Mouse (Mus musculus) limb, embryonic 11.5 days (tissue): ENCODE measurements around the gene D17H6S53E. TPM values are rescaled to one million over a fixed set of nuclear protein-coding genes. Genes with fewer than 3 reads are reported as not detected.
A peak's percentile ranks its signal among the peaks of the same experiment; 100 is the strongest.

Experiments
- ATAC-seq: fragments of 200-750 bp; cut with Nextera tagmentation; 2 replicates; pipeline ENCODE4 v1.8.0; 2017; ENCODE audit warnings: low read depth; ENCODE audit not compliant: insufficient number of reproducible peaks, low FRiP score, low TSS enrichment
- DNase-seq: peaks from one replicate; pipeline ENCODE4 v3.0.0-alpha.2; 2015; ENCODE audit warnings: low spot score
- H3K27ac ChIP-seq: fragments of 300-500 bp; sonication (generic); replicated peaks from 2 replicates; pipeline ENCODE4 v1.5.1; 2014; ENCODE audit warnings: low read depth, mild to moderate bottlenecking, low read length
- H3K27me3 ChIP-seq: fragments of 300-500 bp; sonication (generic); 2 replicates; pipeline ENCODE4 v1.6.1; 2014; ENCODE audit warnings: mild to moderate bottlenecking, low read length, mixed read lengths; ENCODE audit not compliant: control insufficient read depth, insufficient read depth
- H3K36me3 ChIP-seq: fragments of 300-500 bp; sonication (generic); 2 replicates; pipeline ENCODE4 v1.6.1; 2014; ENCODE audit warnings: mild to moderate bottlenecking, low read length, moderate library complexity, mixed read lengths; ENCODE audit not compliant: control insufficient read depth, insufficient read depth
- H3K4me1 ChIP-seq: fragments of 300-500 bp; sonication (generic); 2 replicates; pipeline ENCODE4 v1.6.1; 2014; ENCODE audit warnings: low read length, mixed read lengths; ENCODE audit not compliant: control insufficient read depth, insufficient read depth
- H3K4me2 ChIP-seq: fragments of 300-500 bp; sonication (generic); 2 replicates; pipeline ENCODE4 v1.6.1; 2014; ENCODE audit warnings: low read depth, mild to moderate bottlenecking, moderate library complexity; ENCODE audit not compliant: severe bottlenecking
- H3K4me3 ChIP-seq: fragments of 300-500 bp; sonication (generic); 2 replicates; pipeline ENCODE4 v1.5.1; 2014; ENCODE audit warnings: low read depth, low read length
- H3K9ac ChIP-seq: fragments of 300-500 bp; sonication (generic); 2 replicates; pipeline ENCODE4 v1.6.1; 2014; ENCODE audit warnings: mild to moderate bottlenecking, low read length
- H3K9me3 ChIP-seq: fragments of 300-500 bp; sonication (generic); 2 replicates; pipeline ENCODE4 v1.6.1; 2016; ENCODE audit warnings: low read length; ENCODE audit not compliant: control insufficient read depth
- WGBS: fragments of 180-500 bp; shearing (Covaris S2); extraction: QIAGEN DNeasy Blood & Tissue Kit; methylation state at CpG from one replicate; pipeline ENCODE4 v1.1.7; 2014; 5-methylcytosine and 5-hydroxymethylcytosine counted together
- polyA plus RNA-seq: library from polyadenylated mRNA; unstranded; fragments of >200 nt; fragmentation: Nextera tagmentation; extraction: Ambion mirVana; gene quantifications from 2 replicates; pipeline ENCODE4 v1.2.1, GENCODE M21; 2014

Gene D17H6S53E
- polyA plus RNA-seq, 1 experiment from 2014 or later, result 8.6 TPM

GRCm38 (mm10) chr17:35105740-35106389 lies 20.3 kb upstream of the D17H6S53E start:
- no peak overlapping the region for H3K9ac ChIP-seq
- no peaks in the 10 kb centered on the region for H3K27me3 ChIP-seq
- 31% methylated on average over 13 of the region's 13 CpGs for WGBS

GRCm38 (mm10) chr17:35106522-35106921 lies 19.7 kb upstream of the D17H6S53E start:
- Histone ChIP-seq H3K9me3 (no peaks in the 10 kb centered on the region), H3K27me3 (no peaks in the 10 kb centered on the region), H3K4me3 (no peak overlapping the region), H3K4me1 (0 out of 2 replicates have a peak, but pooled peaks cover 2% of the 10 kb centered on the region), H3K36me3 (peaks cover 3% of the 10 kb centered on the region; the same call in 1 of the 2 replicates), H3K27ac (no peak overlapping the region), H3K4me2 (no peak overlapping the region), H3K9ac (no peak overlapping the region)
- ATAC-seq, result no peak
- DNase-seq, result no peak
- WGBS, result 80% methylated on average over 3 of the region's 3 CpGs

More at GRCm38 (mm10) chr17:35105740-35106389, 20.3 kb upstream of the D17H6S53E start:
- no peak for ATAC-seq
- Histone ChIP-seq H3K4me1 (0 out of 2 replicates have a peak, but pooled peaks cover 2% of the 10 kb centered on the region), H3K36me3 (peaks cover 5% of the 10 kb centered on the region; the same call in 1 of the 2 replicates), H3K4me3 (no peak overlapping the region), H3K9me3 (no peaks in the 10 kb centered on the region), H3K4me2 (no peak overlapping the region), H3K27ac (no peak overlapping the region)
- peak; percentile 49 for DNase-seq

GRCm38 (mm10) chr17:35108097-35108496 lies 18.1 kb upstream of the D17H6S53E start, which contains the start of gene Ly6g5c:
Gene Ly6g5c (plus strand): TSS chr17:35108279.
- no peaks in the 10 kb centered on the region; the same call in 1 of the 2 replicates for H3K36me3 ChIP-seq
- H3K9ac ChIP-seq, result no peak within 1 kb of the TSS
- WGBS, result 76% methylated on average over 6 of the region's 6 CpGs
- DNase-seq (no peak), ATAC-seq (no peak)
- no peaks in the 10 kb centered on the region for H3K27me3 ChIP-seq
- no peaks in the 10 kb centered on the region for H3K9me3 ChIP-seq
- no peak within 1 kb of the TSS for H3K4me3 ChIP-seq
- H3K27ac ChIP-seq, result no peak within 1 kb of the TSS
- no peak within 1 kb of the TSS for H3K4me2 ChIP-seq
- 0 out of 2 replicates have a peak, but pooled peaks cover 2% of the 10 kb centered on the region for H3K4me1 ChIP-seq

- no peaks in the 10 kb centered on the region for H3K27me3 ChIP-seq
- H3K27ac ChIP-seq, result no peak overlapping the region
- H3K9me3 ChIP-seq, result no peaks in the 10 kb centered on the region
- no peaks in the 10 kb centered on the region for H3K4me1 ChIP-seq
- peaks cover 15% of the 10 kb centered on the region; the same call in 1 of the 2 replicates for H3K36me3 ChIP-seq
- H3K9ac ChIP-seq, result no peak overlapping the region
- DNase-seq (no peak), ATAC-seq (no peak)
- no peak overlapping the region for H3K4me2 ChIP-seq
- 88% methylated on average over 9 of the region's 9 CpGs for WGBS
- H3K4me3 ChIP-seq, result no peak overlapping the region
Observed at GRCm38 (mm10) chr17:35111774-35112173, 14.4 kb upstream of the D17H6S53E start.

- Histone ChIP-seq H3K36me3 (peaks cover 29% of the 10 kb centered on the region), H3K9ac (no peak within 1 kb of the TSS), H3K27ac (no peak within 1 kb of the TSS), H3K4me2 (no peak within 1 kb of the TSS), H3K4me1 (peaks cover 5% of the 10 kb centered on the region; the same call in 1 of the 2 replicates), H3K27me3 (no peaks in the 10 kb centered on the region), H3K9me3 (no peaks in the 10 kb centered on the region), H3K4me3 (no peak within 1 kb of the TSS)
- DNase-seq, result no peak
- 84% methylated on average over 8 of the region's 8 CpGs for WGBS
- no peak for ATAC-seq
Observed at GRCm38 (mm10) chr17:35115046-35116019, 10.8 kb upstream of the D17H6S53E start, which contains the start of gene Ly6g5b. Gene Ly6g5b (minus strand): TSS chr17:35115428.

GRCm38 (mm10) chr17:35120745-35121142 lies 5.4 kb upstream of the D17H6S53E start:
- H3K36me3 ChIP-seq, result peaks cover 23% of the 10 kb centered on the region
- WGBS, result under 1% methylated on average over 33 of the region's 33 CpGs
- H3K9ac ChIP-seq, result peak overlapping the region; percentile 94
- H3K4me2 ChIP-seq, result peak overlapping the region; percentile 98
- H3K9me3 ChIP-seq, result no peaks in the 10 kb centered on the region
- no peak overlapping the region for H3K27ac ChIP-seq
- peaks cover 11% of the 10 kb centered on the region; the same call in 1 of the 2 replicates for H3K4me1 ChIP-seq
- H3K4me3 ChIP-seq, result peak overlapping the region; percentile 82
- no peak for DNase-seq
- no peaks in the 10 kb centered on the region for H3K27me3 ChIP-seq
- no peak for ATAC-seq

- Histone ChIP-seq H3K9ac (peak within 1 kb of the TSS; percentile 94), H3K4me2 (peak within 1 kb of the TSS; percentile 98), H3K27me3 (no peaks in the 10 kb centered on the region), H3K9me3 (no peaks in the 10 kb centered on the region), H3K4me1 (peaks cover 11% of the 10 kb centered on the region; the same call in 1 of the 2 replicates), H3K36me3 (peaks cover 19% of the 10 kb centered on the region), H3K27ac (peak within 1 kb of the TSS; percentile 36; the same call in 1 of the 2 replicates), H3K4me3 (peak within 1 kb of the TSS; percentile 82)
- ATAC-seq, result peak; percentile 91
- WGBS, result under 1% methylated on average over 50 of the region's 50 CpGs
- peak; percentile 98 for DNase-seq
Observed at GRCm38 (mm10) chr17:35121143-35121799, 4.9 kb upstream of the D17H6S53E start, which contains the start of gene Gpank1. Gene Gpank1 (plus strand): TSS chr17:35121455.
